ENCODE assay signal across 8 mouse cellular contexts in the genomic region with DNA sequence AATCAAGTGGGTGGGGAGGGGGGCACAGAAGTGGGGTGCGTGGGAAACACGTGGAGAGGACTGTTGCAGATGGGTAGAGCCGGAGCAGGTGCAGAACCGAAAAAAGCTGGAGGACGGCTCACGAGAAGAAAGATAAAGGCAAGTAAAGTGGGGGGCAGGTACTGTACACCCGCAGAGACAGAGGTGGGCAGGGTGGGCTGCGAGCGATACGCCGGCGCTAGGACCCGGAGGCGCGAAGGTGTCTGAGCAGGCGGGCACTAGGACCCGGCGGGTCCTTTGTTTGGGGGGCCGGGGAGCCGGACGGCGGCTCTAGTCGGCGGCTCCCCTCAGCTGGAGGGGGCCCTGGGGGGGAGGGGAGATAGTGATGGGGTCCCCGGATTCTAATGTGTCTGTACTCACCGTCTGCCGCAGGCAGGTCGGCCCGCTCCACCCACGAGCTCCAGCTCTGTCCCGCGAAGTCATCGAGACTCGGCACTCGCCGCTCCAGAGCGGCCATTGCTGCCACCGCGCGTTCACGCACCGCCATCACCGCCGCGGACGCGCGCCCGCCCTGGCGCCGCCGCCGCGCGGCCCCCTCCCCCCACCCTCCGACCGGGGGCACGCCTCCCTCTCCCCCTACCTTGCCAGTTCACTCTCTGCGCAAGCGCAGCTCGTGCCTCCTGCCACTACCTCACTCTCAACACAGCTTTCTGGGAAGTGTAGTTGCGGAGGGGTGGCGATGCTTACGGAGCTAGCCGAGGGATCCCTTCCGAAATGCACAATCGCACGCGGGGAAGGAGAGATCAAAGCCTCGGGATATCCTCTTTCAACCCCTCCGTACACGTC. TPM values are rescaled to one million over a fixed set of nuclear protein-coding genes. Genes with fewer than 3 reads are reported as not detected.
DNase-seq lines count a peak whose midpoint lies in the region; ATAC-seq lines count a peak whose summit lies in the region.

No protein-coding gene starts in this region.

- peaks cover 27% of the 10 kb centered on the region for H3K4me1 ChIP-seq in lung, embryonic 16.5 days (replicated peaks; ENCODE audit: control insufficient read depth, insufficient read depth, low read length)

- ATAC-seq in hematopoietic stem cell, adult 5-6 weeks (replicated peaks in 1 of 2; ENCODE audit: insufficient read depth in 1 of 2, low FRiP score in 2 of 2, low TSS enrichment in 1 of 2, low read depth in 1 of 2, poor library complexity in 2 of 2, severe bottlenecking in 2 of 2) = peak; percentile 91 to 95
- peak; percentile 95 for ATAC-seq in lung, embryonic 16.5 days (ENCODE audit: low read depth)

- H3K27ac ChIP-seq in lung, embryonic 16.5 days (ENCODE audit: low read length) = peak overlapping the region; percentile 87

- no peaks in the 10 kb centered on the region for H3K27me3 ChIP-seq in lung, embryonic 16.5 days (ENCODE audit: control insufficient read depth, insufficient read depth, low read depth, low read length)

- under 1% methylated on average over 62 of the region's 72 CpGs for WGBS in lung, embryonic 16.5 days

- peak overlapping the region; percentile 72 for H3K4me2 ChIP-seq in lung, embryonic 16.5 days (ENCODE audit: low read depth, low read length)

- H3K4me3 ChIP-seq in lung, embryonic 16.5 days (ENCODE audit: low read length) = peak overlapping the region; percentile 71

- no peaks in the 10 kb centered on the region for H3K9me3 ChIP-seq in lung, embryonic 16.5 days (ENCODE audit: control insufficient read depth, low read length)

- H3K9ac ChIP-seq in lung, embryonic 16.5 days (ENCODE audit: low read length) = peak overlapping the region; percentile 80

- H3K36me3 ChIP-seq in lung, embryonic 16.5 days (ENCODE audit: control insufficient read depth, insufficient read depth, low read length) = peaks cover 4% of the 10 kb centered on the region; the same call in 1 of the 2 replicates

- peak; percentile 93 for DNase-seq in MEL-GATA-1-ER (ENCODE audit: extremely low read depth, low read depth)
- DNase-seq in cerebellum, adult 8-10 months = peak; percentile 93
- DNase-seq in forelimb bud, embryonic 11.5 days (ENCODE audit: low read depth, low spot score) = peak; percentile 98
- peak; percentile 89 for DNase-seq in layer of hippocampus, adult 9-10 months (ENCODE audit: low spot score)
- peak; percentile 75 for DNase-seq in ovary, postnatal 10 days (ENCODE audit: low spot score)
- peak; percentile 91 to 92 for DNase-seq in thymus, postnatal 10 days (ENCODE audit: low spot score in 2 of 2)

RNA-seq across cellular contexts. Expression of a gene that starts 0.6 kb away (rescaled TPM):
- total RNA-seq in hematopoietic stem cell, adult 5-6 weeks (2017) = 4.2 and 4.6 TPM in 2 replicates
- polyA plus RNA-seq in lung, embryonic 16.5 days (2015; fragmentation: Nextera tagmentation; extraction: Ambion mirVana) = 12.9 and 13.4 TPM in 2 replicates

RNA-seq across cellular contexts. Expression of a gene that starts 9.1 kb away (rescaled TPM):
- 7.7 and 9.5 TPM in 2 replicates for total RNA-seq in hematopoietic stem cell, adult 5-6 weeks (2017)
- polyA plus RNA-seq in lung, embryonic 16.5 days (2015; fragmentation: Nextera tagmentation; extraction: Ambion mirVana) = 3.1 and 3.4 TPM in 2 replicates

RNA-seq across cellular contexts. Expression of a gene that starts 16.3 kb away (rescaled TPM):
- total RNA-seq in hematopoietic stem cell, adult 5-6 weeks (2017) = not detected in 2 replicates
- 0.46 and 1.1 TPM in 2 replicates for polyA plus RNA-seq in lung, embryonic 16.5 days (2015; fragmentation: Nextera tagmentation; extraction: Ambion mirVana)

RNA-seq across cellular contexts. Expression of a gene that starts 24.0 kb away (rescaled TPM):
- total RNA-seq in hematopoietic stem cell, adult 5-6 weeks (2017) = 3.2 and 5.8 TPM in 2 replicates
- 2.3 and 2.4 TPM in 2 replicates for polyA plus RNA-seq in lung, embryonic 16.5 days (2015; fragmentation: Nextera tagmentation; extraction: Ambion mirVana)

RNA-seq across cellular contexts. Expression of a gene that starts 46.6 kb away (rescaled TPM):
- total RNA-seq in hematopoietic stem cell, adult 5-6 weeks (2017) = 194 and 263 TPM in 2 replicates
- 254 and 275 TPM in 2 replicates for polyA plus RNA-seq in lung, embryonic 16.5 days (2015; fragmentation: Nextera tagmentation; extraction: Ambion mirVana)

Comparison
In these comparisons a context has a peak if more than half of its experiments do, and no peak if none do; other contexts are left out.
1. Peak in every context shown above with its lines: DNase-seq, ATAC-seq, H3K4me3 ChIP-seq and H3K27ac ChIP-seq.